In the genomic region with DNA sequence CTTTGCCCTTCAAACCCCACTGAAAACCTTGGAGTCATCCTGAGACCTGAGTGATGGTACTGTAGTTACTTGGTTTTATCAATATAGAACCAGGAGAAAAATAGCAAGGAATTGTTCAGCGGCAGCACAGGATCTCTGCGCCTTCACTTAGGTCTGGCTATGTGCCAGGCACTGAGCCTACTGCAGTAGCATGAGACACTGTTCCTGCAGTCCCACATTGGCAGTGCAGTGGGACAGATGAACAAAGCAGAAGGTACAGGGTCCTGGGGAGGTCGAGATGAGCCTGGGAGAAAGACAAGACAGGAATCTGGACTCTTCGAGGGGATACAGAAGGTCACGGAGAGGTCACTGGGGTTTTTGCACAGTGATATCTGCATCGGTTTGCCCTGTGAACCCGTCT, we compare ENCODE assay signal across 12 mouse cellular contexts.
DNase-seq lines count a peak whose midpoint lies in the region; ATAC-seq and TF ChIP-seq lines count a peak whose summit lies in the region.
"Had no signal": no experiment of that assay in that cellular context is flagged by ENCODE, and none has a peak within 500 bp of the region (broad histone marks: within the 10 kb centered on the region; RNA-seq: fewer than 3 reads in every experiment).

No protein-coding gene starts in this region.

- 0 out of 2 replicates have a peak, but pooled peaks have one; percentile 6 for TF ChIP-seq CTCF in layer of hippocampus, adult 2 months (conservative IDR thresholded peaks at IDR 0.05)

- ATAC-seq in CD4-positive, CD25-positive, alpha-beta regulatory T cell, adult 4 months: no peak
- ATAC-seq in frontal cortex, adult (ENCODE audit: low TSS enrichment): 0 out of 2 replicates have a peak, but pooled peaks have one; percentile 64

- peak; percentile 40 for DNase-seq in CD4-positive, CD25-positive, alpha-beta regulatory T cell, adult 2 months (ENCODE audit: low read depth, low spot score)
- DNase-seq in frontal cortex, postnatal 14 days (ENCODE audit: low spot score in 2 of 2): no peak
- peak in 1 of 2 experiments; percentile 21 for DNase-seq in layer of hippocampus, adult 2 months (ENCODE audit: low spot score in 2 of 2)
- no peak for DNase-seq in layer of hippocampus, postnatal 14 days (ENCODE audit: low spot score in 2 of 2)
- DNase-seq in kidney, adult 9 months: peak; percentile 40
- no peak for DNase-seq in c-Kit-positive CD71-positive TER-119-positive erythroid progenitor cells, embryonic 14.5 days (ENCODE audit: low spot score)
- DNase-seq: lung, adult 18-20 months; thymus, postnatal 36 days had no signal

- H3K4me3 ChIP-seq in layer of hippocampus, adult 2 months: no peak overlapping the region
- H3K4me3 ChIP-seq: megakaryocyte, embryonic 14.5 days had no signal

- no peak overlapping the region for H3K27ac ChIP-seq in layer of hippocampus, adult 2 months
- H3K27ac ChIP-seq: hindbrain, embryonic 14.5 days had no signal

Comparison
In these comparisons a context has a peak if more than half of its experiments do, and no peak if none do; other contexts are left out.
1. DNase-seq: peak in CD4-positive, CD25-positive, alpha-beta regulatory T cell, adult 2 months (single experiment) and kidney, adult 9 months (single experiment); none in frontal cortex, postnatal 14 days (0 of 2), layer of hippocampus, postnatal 14 days (0 of 2) and c-Kit-positive CD71-positive TER-119-positive erythroid progenitor cells, embryonic 14.5 days (single experiment).